Mouse (Mus musculus) cerebellum, adult 2 months (tissue): ENCODE data around the gene Klk14.
"Not testable (repeated sequence)": the region's sequence is repeated elsewhere in the genome, so short reads cannot be mapped to it uniquely, and the experiment has no call there.

Experiments used
- CTCF ChIP-seq: fragments of 200-500 bp; IDR thresholded peaks from 2 replicates; pipeline ENCODE4 v1.5.1; 2011; ENCODE audit warnings: low read depth, mild to moderate bottlenecking, control low read depth, low read length, moderate library complexity, borderline replicate concordance; ENCODE audit not compliant: insufficient read depth
- POLR2A ChIP-seq: fragments of 200-500 bp; IDR thresholded peaks from 2 replicates; pipeline ENCODE4 v1.6.1; 2011; ENCODE audit warnings: low read length, control low read depth, borderline replicate concordance; ENCODE audit not compliant: insufficient read depth

DNA sequence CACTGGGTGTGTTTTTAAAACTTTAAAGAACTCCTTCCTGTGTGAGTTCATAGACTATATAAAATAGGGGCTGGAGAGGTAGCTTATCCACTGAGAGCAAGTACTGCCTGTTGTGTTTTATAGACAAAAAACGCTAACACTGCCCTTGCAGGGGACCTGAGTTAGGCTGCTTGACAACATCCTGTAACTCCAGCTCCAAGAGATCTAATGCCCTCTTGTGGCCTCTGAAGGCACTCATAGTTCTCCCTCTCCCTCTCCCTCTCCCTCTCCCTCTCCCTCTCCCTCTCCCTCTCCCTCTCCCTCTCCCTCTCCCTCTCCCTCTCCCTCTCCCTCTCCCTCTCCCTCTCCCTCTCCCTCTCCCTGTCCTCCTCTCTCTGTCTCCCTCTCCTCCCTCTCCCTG is 7.7 kb upstream of the Klk14 start:
- not testable (repeated sequence) for TF ChIP-seq CTCF, POLR2A
